9 mouse cellular contexts compared by ENCODE assay signal in genomic region chr12:95631029-95631428, GRCm38 (mm10).
DNase-seq lines count a peak whose midpoint lies in the region; ATAC-seq and TF ChIP-seq lines count a peak whose summit lies in the region.
"Had no signal": no experiment of that assay in that cellular context is flagged by ENCODE, and none has a peak within 500 bp of the region (broad histone marks: within the 10 kb centered on the region; RNA-seq: fewer than 3 reads in every experiment).

No protein-coding gene starts in this region.

- DNase-seq in left cerebral cortex, adult 18-20 months (ENCODE audit: low spot score in 2 of 2): peak; percentile 43 to 47
- DNase-seq in left cerebral cortex, adult 11 months (ENCODE audit: low spot score): no peak
- DNase-seq in adrenal gland, postnatal 36 days: peak; percentile 40 to 53
- DNase-seq in layer of hippocampus, adult 11-12 months (ENCODE audit: low spot score): peak; percentile 37
- DNase-seq in ovary, postnatal 14 days (ENCODE audit: low spot score): peak; percentile 5
- no peak for DNase-seq in thymus, adult 2 months
- no peak for DNase-seq in cerebellum, adult 9-10 months

- no peak for TF ChIP-seq POLR2A in thymus, adult 2 months (IDR thresholded peaks at IDR 0.05; ENCODE audit: control insufficient read depth, extremely low read depth, insufficient read depth, low read length, poor library complexity)

- no peaks in the 10 kb centered on the region for H3K4me1 ChIP-seq in midbrain, embryonic 16.5 days (ENCODE audit: control insufficient read depth, insufficient read depth, low read length)
- no peaks in the 10 kb centered on the region for H3K4me1 ChIP-seq in thymus, adult 2 months (replicated peaks; ENCODE audit: control insufficient read depth, insufficient read depth, low read length)
- H3K4me1 ChIP-seq: liver, embryonic 15.5 days had no signal

- H3K27me3 ChIP-seq in midbrain, embryonic 16.5 days (ENCODE audit: control insufficient read depth, insufficient read depth, low read depth, low read length): no peaks in the 10 kb centered on the region
- H3K27me3 ChIP-seq in thymus, adult 2 months (ENCODE audit: control insufficient read depth, insufficient read depth, low read length): no peaks in the 10 kb centered on the region
- H3K27me3 ChIP-seq: liver, embryonic 15.5 days had no signal

- H3K4me3 ChIP-seq in midbrain, embryonic 16.5 days (ENCODE audit: low read depth, low read length): no peak overlapping the region
- no peak overlapping the region for H3K4me3 ChIP-seq in thymus, adult 2 months (ENCODE audit: control insufficient read depth, insufficient read depth, low read length)
- H3K4me3 ChIP-seq: liver, embryonic 15.5 days had no signal

- H3K27ac ChIP-seq in midbrain, embryonic 16.5 days (ENCODE audit: low read length): no peak overlapping the region
- H3K27ac ChIP-seq in thymus, adult 2 months (ENCODE audit: control insufficient read depth, insufficient read depth, low read length): no peak overlapping the region
- H3K27ac ChIP-seq: liver, embryonic 15.5 days had no signal

- ATAC-seq in midbrain, embryonic 16.5 days: no peak

- H3K9ac ChIP-seq in midbrain, embryonic 16.5 days (ENCODE audit: low read depth, low read length): no peak overlapping the region
- H3K9ac ChIP-seq: liver, embryonic 15.5 days had no signal

- TF ChIP-seq CTCF in thymus, adult 2 months (IDR thresholded peaks at IDR 0.05; ENCODE audit: borderline replicate concordance, control insufficient read depth, extremely low read depth, insufficient read depth, low read length, poor library complexity): no peak

- 90% methylated on average over 1 of the region's 1 CpGs for WGBS in midbrain, embryonic 16.5 days
- WGBS in thymus, adult 2 months: 84% methylated on average over 1 of the region's 1 CpGs

- no peaks in the 10 kb centered on the region for H3K9me3 ChIP-seq in midbrain, embryonic 16.5 days (replicated peaks; ENCODE audit: control insufficient read depth, low read length, poor library complexity, severe bottlenecking)
- H3K9me3 ChIP-seq: liver, embryonic 15.5 days had no signal

- no peak overlapping the region for H3K4me2 ChIP-seq in midbrain, embryonic 16.5 days (ENCODE audit: low read length)
- H3K4me2 ChIP-seq: liver, embryonic 15.5 days had no signal

- H3K36me3 ChIP-seq in midbrain, embryonic 16.5 days (ENCODE audit: control insufficient read depth, insufficient read depth, low read length): no peaks in the 10 kb centered on the region
- no peaks in the 10 kb centered on the region for H3K36me3 ChIP-seq in thymus, adult 2 months (ENCODE audit: control insufficient read depth, insufficient read depth, low read length)
- H3K36me3 ChIP-seq: liver, embryonic 15.5 days had no signal

Comparison
In these comparisons a context has a peak if more than half of its experiments do, and no peak if none do; other contexts are left out.
1. DNase-seq: peak in left cerebral cortex, adult 18-20 months (2 of 2), adrenal gland, postnatal 36 days (2 of 2), layer of hippocampus, adult 11-12 months (single experiment) and ovary, postnatal 14 days (single experiment); none in left cerebral cortex, adult 11 months (single experiment), thymus, adult 2 months (single experiment) and cerebellum, adult 9-10 months (single experiment).